Mouse (Mus musculus) embryonic fibroblast, embryonic 13.5 days (primary cell): ENCODE results near the gene Mms19. TPM values are rescaled to one million over a fixed set of nuclear protein-coding genes. Genes with fewer than 3 reads are reported as not detected.

Source experiments
- H3K27ac ChIP-seq: 2 replicates; pipeline ENCODE4 v1.5.1; 2012; ENCODE audit warnings: low read length, control low read depth, inconsistent platforms; ENCODE audit not compliant: insufficient read depth
- H3K4me1 ChIP-seq: 2 replicates; pipeline ENCODE4 v1.6.1; 2011; ENCODE audit warnings: low read length; ENCODE audit not compliant: control insufficient read depth, insufficient read depth
- H3K4me3 ChIP-seq: 2 replicates; pipeline ENCODE4 v1.5.1; 2011; ENCODE audit warnings: mild to moderate bottlenecking, control low read depth, low read length; ENCODE audit not compliant: insufficient read depth
- CTCF ChIP-seq: IDR thresholded peaks from 2 replicates; pipeline ENCODE4 v1.5.1; 2011; ENCODE audit warnings: mild to moderate bottlenecking, control low read depth, low read length, moderate library complexity, borderline replicate concordance; ENCODE audit not compliant: insufficient read depth
- POLR2A ChIP-seq: IDR thresholded peaks from 2 replicates; pipeline ENCODE4 v1.6.1; 2011; ENCODE audit warnings: low read depth, mild to moderate bottlenecking, control low read depth, low read length, moderate library complexity
- polyA plus RNA-seq: library from polyadenylated mRNA; stranded (reverse); fragments of >200 nt; gene quantifications from 2 replicates; pipeline ENCODE4 v1.2.4, GENCODE M21; 2011; ENCODE audit warnings: low read depth; ENCODE audit not compliant: missing spikeins, insufficient read length

The Mms19 gene
- polyA plus RNA-seq, 1 experiment: 53.2 TPM

- TF ChIP-seq CTCF: no peak
- no peak for TF ChIP-seq POLR2A
- Histone ChIP-seq H3K4me1 (peaks cover 2% of the 10 kb centered on the region), H3K4me3 (peak overlapping the region; percentile 96), H3K27ac (peak overlapping the region; percentile 85)
These were observed 67.0 kb downstream of the Mms19 start for GRCm38 (mm10) chr19:41913774-41914591.

DNA sequence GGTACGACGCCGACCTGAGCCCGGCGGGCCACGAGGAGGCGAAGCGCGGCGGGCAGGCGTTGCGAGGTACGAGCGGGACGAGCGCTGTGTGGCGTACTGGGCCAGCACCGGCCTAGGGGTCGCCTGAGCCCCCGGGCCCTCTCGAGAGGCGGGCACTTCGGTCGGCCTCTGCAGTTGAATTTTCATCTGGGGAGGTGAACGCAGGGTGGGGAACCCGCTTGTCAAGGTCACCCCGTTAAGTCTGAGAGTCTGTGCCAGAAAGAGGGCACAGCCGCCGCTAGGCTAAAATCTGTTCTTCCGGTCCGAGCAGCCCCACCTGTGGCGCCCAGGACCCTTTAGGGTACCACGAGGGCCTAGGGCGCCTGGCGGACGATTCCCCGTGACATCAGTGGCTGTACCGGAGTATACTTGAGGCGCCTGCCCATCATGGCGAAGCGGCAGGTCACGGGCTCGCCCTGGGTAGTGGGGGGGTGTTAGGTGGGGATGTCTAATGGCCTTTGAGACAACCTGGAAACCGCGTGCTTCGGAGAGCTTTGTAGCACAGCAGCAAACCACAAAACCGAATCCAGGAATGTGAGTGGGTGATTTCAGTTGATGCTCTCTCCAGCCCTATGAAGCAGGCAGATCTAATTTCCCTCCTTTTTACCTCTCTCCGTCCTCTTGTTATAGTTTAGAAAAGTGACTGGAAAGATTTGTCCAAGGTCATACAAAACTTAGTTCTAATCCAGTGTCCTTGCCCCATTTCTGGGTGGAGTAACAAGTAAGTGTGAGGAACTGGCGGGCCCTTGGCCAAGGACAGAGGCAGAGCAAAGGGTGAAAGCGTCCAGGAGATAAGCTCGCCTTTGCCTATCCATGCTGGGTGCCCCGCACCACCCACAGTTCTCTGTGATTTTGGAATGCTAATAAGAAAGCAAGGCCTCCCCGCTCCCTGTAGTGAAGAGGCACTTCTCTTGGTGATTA is 68.6 kb downstream of the Mms19 start:
- H3K4me3 ChIP-seq: peak overlapping the region; percentile 96
- TF ChIP-seq POLR2A (peak; percentile 65; the same call in 1 of the 2 replicates), CTCF (no peak)
- peak overlapping the region; percentile 85 for H3K27ac ChIP-seq
- H3K4me1 ChIP-seq: peaks cover 2% of the 10 kb centered on the region

DNA sequence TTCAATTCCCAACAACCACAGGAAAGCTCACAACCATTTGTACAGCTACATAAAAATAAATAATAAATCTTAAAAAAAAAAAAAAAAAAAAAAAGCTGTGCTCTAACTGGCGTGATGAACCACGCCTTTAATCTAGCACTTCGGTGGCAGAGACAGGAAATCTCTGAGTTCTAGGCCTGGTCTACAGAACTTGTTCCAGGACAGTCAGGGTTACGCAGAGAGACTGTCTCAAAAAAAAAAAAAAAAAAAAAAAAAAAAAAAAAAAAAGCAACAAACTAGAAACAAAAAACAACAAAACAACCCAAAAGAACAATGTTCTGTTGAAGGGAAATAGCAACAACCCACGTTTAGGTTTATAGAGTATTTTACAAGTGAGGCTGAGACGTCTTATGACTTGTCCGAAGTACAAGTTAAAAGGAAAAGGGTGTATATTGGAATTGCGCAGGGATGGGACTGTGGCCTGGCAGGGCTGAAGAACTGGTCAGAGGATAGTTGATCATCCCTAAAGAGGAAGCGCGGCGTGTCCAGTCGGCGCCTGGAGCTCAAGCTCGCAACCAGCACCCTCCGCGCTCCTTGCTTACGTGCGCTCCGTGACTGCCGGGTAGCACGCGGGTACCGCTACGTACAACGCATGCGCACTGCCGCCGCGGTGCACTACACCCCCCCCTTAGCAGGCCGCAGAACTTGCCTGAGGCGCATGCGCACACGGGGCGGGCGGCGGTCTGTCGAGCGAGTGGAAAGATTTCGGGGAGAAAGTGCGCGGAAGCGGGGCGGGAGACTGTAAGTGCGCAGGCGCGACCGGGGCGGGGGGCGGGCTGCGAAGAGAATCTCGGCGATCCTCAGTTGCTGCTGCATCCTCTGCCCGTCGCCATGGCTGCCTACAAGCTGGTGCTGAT is 69.5 kb downstream of the Mms19 start, which contains the start of gene Pgam1:
Gene Pgam1 (plus strand): TSS at position 746 of the 896 bp plus-strand sequence.
- peak; percentile 94 for TF ChIP-seq POLR2A
- no peak for TF ChIP-seq CTCF
- Histone ChIP-seq H3K4me1 (peaks cover 2% of the 10 kb centered on the region), H3K4me3 (peak within 1 kb of the TSS; percentile 96), H3K27ac (peak within 1 kb of the TSS; percentile 92)

- TF ChIP-seq CTCF: no peak
- TF ChIP-seq POLR2A: no peak
- Histone ChIP-seq H3K4me3 (no peak overlapping the region), H3K27ac (no peak overlapping the region), H3K4me1 (peaks cover 2% of the 10 kb centered on the region)
These were observed 70.6 kb downstream of the Mms19 start for GRCm38 (mm10) chr19:41910396-41910795.

DNA sequence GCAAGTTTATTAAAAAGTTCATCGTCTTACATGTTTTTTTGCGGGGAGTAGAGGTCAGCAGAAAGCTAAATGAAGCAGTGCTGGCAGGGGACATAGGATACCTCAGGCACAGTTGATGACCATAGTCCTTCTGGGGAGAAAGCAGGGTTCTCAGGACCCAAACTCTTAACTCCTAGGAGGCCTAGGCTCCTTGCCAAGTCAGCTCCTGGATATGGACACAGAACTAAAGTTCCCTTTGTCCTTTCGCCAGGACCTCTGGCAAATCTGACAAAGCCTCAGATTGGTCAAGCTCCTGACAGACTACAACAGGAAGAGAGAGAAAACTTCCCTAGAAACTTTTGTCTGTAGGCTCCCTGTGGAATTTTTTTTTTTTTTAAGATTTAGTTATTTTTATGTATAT is 72.2 kb downstream of the Mms19 start:
- TF ChIP-seq CTCF (no peak), POLR2A (no peak)
- no peaks in the 10 kb centered on the region for H3K4me1 ChIP-seq
- no peak overlapping the region for H3K4me3 ChIP-seq
- no peak overlapping the region for H3K27ac ChIP-seq

DNA sequence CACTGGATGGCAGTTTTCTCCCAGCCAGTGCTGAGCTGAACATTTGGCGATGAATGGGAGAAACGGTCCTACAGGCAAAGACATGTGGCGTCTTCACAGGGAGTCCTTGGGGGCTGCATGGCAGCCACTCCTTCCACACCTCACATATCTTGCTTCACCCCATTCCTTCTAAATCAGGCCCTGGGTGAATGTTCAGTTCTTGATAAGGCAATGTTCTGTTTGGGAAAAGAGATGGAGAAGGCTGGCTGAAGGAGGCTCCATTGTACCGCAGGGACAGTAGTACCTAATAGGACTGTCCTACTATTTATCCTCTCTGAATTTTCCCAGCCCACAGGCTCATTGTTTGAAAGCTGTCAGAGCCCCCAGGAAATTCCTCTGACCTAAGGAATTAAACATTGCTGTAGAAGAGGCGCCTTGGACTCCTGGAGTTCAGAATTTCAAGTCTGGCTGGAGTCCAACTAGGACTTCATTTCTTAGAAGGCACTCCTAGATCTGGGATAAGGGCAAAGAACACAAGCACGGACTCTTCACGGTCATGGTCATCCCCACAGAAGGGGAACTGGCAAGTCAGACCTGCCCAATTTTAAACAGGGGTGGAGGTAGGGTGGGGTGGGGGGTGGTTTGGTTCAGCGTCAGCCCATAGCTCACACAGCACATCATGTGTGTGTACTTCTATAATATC is 73.7 kb downstream of the Mms19 start:
- Histone ChIP-seq H3K27ac (no peak overlapping the region), H3K4me3 (no peak overlapping the region), H3K4me1 (no peaks in the 10 kb centered on the region)
- TF ChIP-seq CTCF: no peak
- TF ChIP-seq POLR2A: no peak

- TF ChIP-seq POLR2A (no peak), CTCF (no peak)
- Histone ChIP-seq H3K4me3 (no peak overlapping the region), H3K27ac (no peak overlapping the region), H3K4me1 (no peaks in the 10 kb centered on the region)
These were observed 74.5 kb downstream of the Mms19 start for GRCm38 (mm10) chr19:41906311-41907078.

DNA sequence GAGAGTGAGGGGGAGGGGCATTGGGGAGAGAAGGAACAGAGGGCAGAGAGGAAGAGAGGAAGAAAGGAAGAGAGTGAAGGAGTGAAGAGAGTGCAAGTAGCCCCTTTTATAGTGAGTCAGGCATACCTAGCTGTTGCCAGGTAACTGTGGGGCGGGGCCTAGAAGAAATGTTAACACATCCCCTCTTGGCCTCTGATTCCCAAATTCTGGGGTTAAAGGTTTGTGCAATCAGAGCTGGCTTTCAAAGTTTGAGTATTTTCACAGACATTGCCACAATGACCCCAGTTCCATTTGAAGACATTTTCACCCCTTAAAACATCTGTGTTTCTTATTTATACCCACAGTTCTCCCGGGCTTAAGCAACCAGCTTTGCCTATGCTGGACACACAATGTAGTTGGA is 75.7 kb downstream of the Mms19 start:
- H3K4me1 ChIP-seq: no peaks in the 10 kb centered on the region
- no peak overlapping the region for H3K4me3 ChIP-seq
- no peak for TF ChIP-seq POLR2A
- no peak for TF ChIP-seq CTCF
- H3K27ac ChIP-seq: no peak overlapping the region
